Mouse (Mus musculus) kidney, embryonic 16.5 days (tissue): ENCODE measurements at regions not wholly inside any gene's neighbourhood (a gene's known extent, or its start where the extent isn't known, plus 50 kb on each side); places are given as distances from the start of the nearest gene placed in this dataset.

ENCODE experiments used
- ATAC-seq: fragments of 200-750 bp; cut with Nextera tagmentation; 2 replicates; pipeline ENCODE4 v1.8.0; 2017; ENCODE audit warnings: moderate TSS enrichment; ENCODE audit not compliant: low FRiP score, low TSS enrichment
- H3K27ac ChIP-seq: fragments of 300-500 bp; sonication (generic); 2 replicates; pipeline ENCODE4 v1.5.1; 2014; ENCODE audit warnings: low read length
- H3K27me3 ChIP-seq: fragments of 300-500 bp; sonication (generic); 2 replicates; pipeline ENCODE4 v1.6.1; 2014; ENCODE audit warnings: low read length, control low read depth, mixed read lengths; ENCODE audit not compliant: insufficient read depth
- H3K36me3 ChIP-seq: fragments of 300-500 bp; sonication (generic); 2 replicates; pipeline ENCODE4 v1.6.1; 2014; ENCODE audit warnings: low read length, control low read depth, mixed read lengths; ENCODE audit not compliant: insufficient read depth
- H3K4me1 ChIP-seq: fragments of 300-500 bp; sonication (generic); 2 replicates; pipeline ENCODE4 v1.6.1; 2014; ENCODE audit warnings: low read length, control low read depth, mixed read lengths; ENCODE audit not compliant: insufficient read depth
- H3K4me2 ChIP-seq: fragments of 300-500 bp; sonication (generic); replicated peaks from 2 replicates; pipeline ENCODE4 v1.6.1; 2014; ENCODE audit warnings: low read depth, low read length
- H3K4me3 ChIP-seq: fragments of 300-500 bp; sonication (generic); 2 replicates; pipeline ENCODE4 v1.5.1; 2014; ENCODE audit warnings: mild to moderate bottlenecking, low read length
- H3K9ac ChIP-seq: fragments of 300-500 bp; sonication (generic); replicated peaks from 2 replicates; pipeline ENCODE4 v1.6.1; 2014; ENCODE audit warnings: low read length
- H3K9me3 ChIP-seq: fragments of 300-500 bp; sonication (generic); 2 replicates; pipeline ENCODE4 v1.6.1; 2016; ENCODE audit warnings: low read length, control low read depth
- WGBS: fragments of 180-500 bp; shearing (Covaris S2); extraction: QIAGEN DNeasy Blood & Tissue Kit; methylation state at CpG from one replicate; pipeline ENCODE4 v1.1.7; 2014; 5-methylcytosine and 5-hydroxymethylcytosine counted together

DNA sequence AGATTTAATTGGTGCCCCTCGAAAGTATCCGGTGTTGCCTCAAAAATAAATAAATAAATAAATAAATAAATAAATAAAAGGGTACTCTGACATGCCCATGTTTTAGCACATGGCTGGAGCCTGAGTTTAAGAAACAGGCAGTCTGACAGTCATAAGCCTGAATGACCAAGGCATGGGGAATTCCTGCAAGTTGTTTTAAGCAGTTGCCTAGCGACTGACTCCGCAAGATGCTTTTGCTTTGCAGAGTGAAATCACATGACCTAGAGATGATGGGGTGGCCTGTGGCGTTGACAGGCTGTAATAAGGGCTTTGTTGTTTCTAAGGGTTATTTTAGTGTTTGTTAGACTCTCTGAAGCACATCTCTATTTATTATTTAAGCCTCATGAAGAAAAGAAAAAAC, 83.4 kb upstream of the Ankrd55 start:
- no peaks in the 10 kb centered on the region for H3K36me3 ChIP-seq
- ATAC-seq, result no peak
- 83% methylated on average over 5 of the region's 5 CpGs for WGBS
- no peak overlapping the region for H3K9ac ChIP-seq
- H3K4me1 ChIP-seq, result peaks cover 5% of the 10 kb centered on the region; the same call in 1 of the 2 replicates
- H3K4me2 ChIP-seq, result no peak overlapping the region
- no peaks in the 10 kb centered on the region for H3K9me3 ChIP-seq
- no peak overlapping the region for H3K27ac ChIP-seq
- H3K27me3 ChIP-seq, result no peaks in the 10 kb centered on the region
- no peak overlapping the region for H3K4me3 ChIP-seq

DNA sequence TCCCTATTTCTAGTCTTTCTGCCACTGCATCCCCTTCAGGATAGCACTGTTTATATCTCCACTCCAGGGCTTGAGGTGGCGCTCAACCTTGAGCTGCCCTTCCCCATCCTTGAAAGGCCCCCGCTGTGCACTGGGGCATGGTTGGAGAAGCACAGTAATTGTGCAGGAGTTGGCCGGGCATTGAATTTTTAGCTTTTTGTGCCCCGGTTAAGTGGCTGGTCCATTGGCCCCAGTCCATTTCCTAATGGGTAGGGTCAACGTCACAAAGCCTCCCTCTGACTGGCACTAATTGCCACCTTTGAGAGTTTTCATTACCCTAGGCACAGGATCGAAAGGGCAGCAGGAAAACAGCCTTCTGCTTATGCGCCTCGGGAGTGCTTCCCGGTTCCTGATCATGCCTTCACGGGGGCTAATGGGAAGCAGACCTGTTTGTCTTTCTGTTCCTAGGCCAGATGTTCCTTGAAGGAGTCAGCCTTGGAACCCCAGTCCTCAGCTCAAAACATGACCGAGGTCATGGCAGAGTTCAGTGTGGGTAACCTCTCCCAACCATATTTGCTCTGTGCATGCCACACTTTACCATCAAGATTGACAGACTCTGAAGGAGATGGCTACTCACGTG, 80.5 kb upstream of the Ankrd55 start:
- no peak overlapping the region for H3K4me2 ChIP-seq
- H3K4me3 ChIP-seq, result no peak overlapping the region
- peak overlapping the region; percentile 27; the same call in 1 of the 2 replicates for H3K27ac ChIP-seq
- no peaks in the 10 kb centered on the region for H3K9me3 ChIP-seq
- H3K27me3 ChIP-seq, result no peaks in the 10 kb centered on the region
- peak; percentile 78 for ATAC-seq
- H3K9ac ChIP-seq, result no peak overlapping the region
- H3K36me3 ChIP-seq, result no peaks in the 10 kb centered on the region
- peaks cover 5% of the 10 kb centered on the region; the same call in 1 of the 2 replicates for H3K4me1 ChIP-seq
- WGBS, result 59% methylated on average over 12 of the region's 12 CpGs

DNA sequence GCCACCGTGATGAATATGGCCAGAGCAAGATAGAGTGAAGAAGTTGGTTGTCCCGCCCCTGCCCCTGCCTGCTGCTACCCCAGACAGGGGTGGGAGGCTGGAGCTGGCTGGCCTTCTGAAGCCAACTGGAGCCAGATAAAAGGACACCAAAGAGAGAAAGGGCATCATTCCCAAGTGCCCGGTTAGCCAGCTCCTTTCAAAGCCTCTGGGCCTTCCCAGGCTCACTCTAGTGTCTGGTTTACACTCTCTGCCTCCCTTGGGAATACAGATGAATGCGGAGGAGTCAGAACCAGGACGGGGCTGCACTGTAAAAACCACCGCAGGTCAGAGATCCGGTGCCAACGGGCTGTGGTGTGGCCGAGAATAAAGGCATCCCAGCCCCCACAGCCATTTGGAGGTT, 76.4 kb upstream of the Ankrd55 start:
- 51% methylated on average over 9 of the region's 9 CpGs for WGBS
- no peaks in the 10 kb centered on the region for H3K9me3 ChIP-seq
- H3K27me3 ChIP-seq, result no peaks in the 10 kb centered on the region
- H3K4me3 ChIP-seq, result no peak overlapping the region
- H3K4me2 ChIP-seq, result no peak overlapping the region
- H3K9ac ChIP-seq, result no peak overlapping the region
- H3K36me3 ChIP-seq, result no peaks in the 10 kb centered on the region
- no peak for ATAC-seq
- H3K27ac ChIP-seq, result no peak overlapping the region
- peaks cover 5% of the 10 kb centered on the region; the same call in 1 of the 2 replicates for H3K4me1 ChIP-seq

DNA sequence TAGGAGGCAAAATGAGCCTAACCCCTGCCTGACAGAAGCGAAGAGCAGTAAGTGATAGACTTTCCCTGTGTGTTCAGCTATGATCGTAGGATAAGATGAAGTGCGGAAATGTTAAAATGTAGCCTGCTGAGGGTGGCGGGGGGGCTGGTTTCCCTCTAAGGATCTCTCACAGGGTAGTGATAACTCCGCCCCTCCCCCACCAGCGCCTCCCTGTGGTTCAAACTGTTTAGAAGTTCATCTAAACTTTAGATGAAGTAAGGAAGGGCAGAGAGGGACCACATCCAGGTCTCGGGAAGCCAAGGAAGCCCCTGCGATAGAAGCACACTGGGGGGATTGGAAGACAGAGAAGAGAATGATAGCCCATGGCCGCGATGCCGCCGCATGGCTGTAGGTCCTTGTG, 75.9 kb upstream of the Ankrd55 start:
- no peaks in the 10 kb centered on the region for H3K36me3 ChIP-seq
- H3K9me3 ChIP-seq, result no peaks in the 10 kb centered on the region
- peaks cover 3% of the 10 kb centered on the region; the same call in 1 of the 2 replicates for H3K4me1 ChIP-seq
- no peak overlapping the region for H3K9ac ChIP-seq
- no peak overlapping the region for H3K4me2 ChIP-seq
- no peaks in the 10 kb centered on the region for H3K27me3 ChIP-seq
- WGBS, result 84% methylated on average over 12 of the region's 12 CpGs
- H3K4me3 ChIP-seq, result no peak overlapping the region
- H3K27ac ChIP-seq, result no peak overlapping the region
- no peak for ATAC-seq

DNA sequence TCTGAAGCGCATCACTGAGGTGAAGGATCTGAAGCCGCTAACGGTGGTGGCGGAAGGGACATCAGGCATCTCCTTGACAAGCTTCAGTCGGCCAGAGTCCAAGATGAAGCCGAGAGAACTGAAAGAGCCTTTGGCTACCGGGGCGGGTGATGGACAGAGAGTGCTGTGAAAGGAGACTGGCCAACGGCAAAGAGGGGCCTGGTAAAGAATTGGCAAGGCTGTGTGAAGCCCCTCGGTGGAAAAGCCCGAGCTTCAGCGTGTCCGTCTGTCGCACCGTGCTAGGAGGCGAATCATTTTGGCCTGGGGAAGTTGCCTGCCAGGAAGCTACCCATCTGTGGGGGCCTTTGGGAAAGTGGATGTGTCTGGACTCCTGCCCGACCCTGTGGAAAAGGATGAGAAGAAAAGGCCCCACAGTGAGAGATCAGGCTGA, 74.6 kb upstream of the Ankrd55 start:
- Histone ChIP-seq H3K9me3 (no peaks in the 10 kb centered on the region), H3K9ac (no peak overlapping the region), H3K4me1 (0 out of 2 replicates have a peak, but pooled peaks cover 3% of the 10 kb centered on the region), H3K4me2 (no peak overlapping the region), H3K27ac (no peak overlapping the region), H3K36me3 (no peaks in the 10 kb centered on the region), H3K4me3 (no peak overlapping the region), H3K27me3 (no peaks in the 10 kb centered on the region)
- 80% methylated on average over 17 of the region's 17 CpGs for WGBS
- ATAC-seq, result no peak

DNA sequence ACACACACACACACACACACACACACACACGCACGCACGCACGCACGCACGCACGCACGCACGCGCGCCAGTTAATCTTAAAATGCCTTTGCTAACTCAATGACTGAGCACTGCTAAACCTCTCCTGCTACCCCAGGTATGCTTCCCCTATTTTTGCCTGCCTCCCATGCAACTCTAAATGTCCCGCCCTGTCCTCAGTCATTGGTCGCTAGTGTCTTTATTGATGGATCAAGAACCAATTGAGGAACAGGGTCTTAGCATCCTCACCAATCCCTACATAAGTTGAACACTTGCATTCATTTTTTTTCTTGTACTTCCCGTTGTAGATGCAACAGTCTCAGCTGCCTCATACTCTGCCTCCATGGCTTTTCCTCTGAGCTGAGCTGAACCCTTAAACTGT, 72.2 kb upstream of the Ankrd55 start:
- WGBS, result 84% methylated on average over 14 of the region's 14 CpGs
- no peak overlapping the region for H3K27ac ChIP-seq

DNA sequence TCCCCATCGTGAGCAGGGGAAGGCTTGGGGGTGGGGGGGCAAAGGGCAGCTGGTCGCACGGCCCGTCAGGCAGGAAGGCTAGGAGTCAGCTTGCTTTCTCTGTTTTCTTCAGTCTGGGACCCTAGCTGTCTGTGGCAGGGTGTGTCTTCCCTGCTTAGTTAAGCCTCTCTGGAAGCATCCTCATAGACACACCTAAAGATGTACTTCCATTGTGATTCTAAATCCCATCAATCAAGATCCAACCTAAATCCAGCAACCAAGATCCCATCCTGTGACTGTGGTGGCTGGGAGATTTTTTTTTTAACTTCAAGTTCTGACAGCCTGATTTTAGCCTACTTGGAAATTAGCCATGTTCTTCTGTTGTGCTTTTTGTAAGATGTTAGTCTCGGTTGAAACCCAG, 69.9 kb upstream of the Ankrd55 start:
- 0 out of 2 replicates have a peak, but pooled peaks cover 3% of the 10 kb centered on the region for H3K4me1 ChIP-seq
- no peak overlapping the region for H3K4me3 ChIP-seq
- H3K4me2 ChIP-seq, result no peak overlapping the region
- H3K27me3 ChIP-seq, result no peaks in the 10 kb centered on the region
- WGBS, result 28% methylated on average over 5 of the region's 5 CpGs
- no peaks in the 10 kb centered on the region for H3K9me3 ChIP-seq
- H3K9ac ChIP-seq, result no peak overlapping the region
- no peaks in the 10 kb centered on the region for H3K36me3 ChIP-seq
- no peak overlapping the region for H3K27ac ChIP-seq
- no peak for ATAC-seq

More for the DNA sequence above, 72.2 kb upstream of the Ankrd55 start:
- no peak overlapping the region for H3K9ac ChIP-seq
- no peak overlapping the region for H3K4me2 ChIP-seq
- H3K27me3 ChIP-seq, result no peaks in the 10 kb centered on the region
- H3K4me3 ChIP-seq, result no peak overlapping the region
- 0 out of 2 replicates have a peak, but pooled peaks cover 3% of the 10 kb centered on the region for H3K4me1 ChIP-seq
- H3K36me3 ChIP-seq, result no peaks in the 10 kb centered on the region
- no peak for ATAC-seq
- no peaks in the 10 kb centered on the region for H3K9me3 ChIP-seq

DNA sequence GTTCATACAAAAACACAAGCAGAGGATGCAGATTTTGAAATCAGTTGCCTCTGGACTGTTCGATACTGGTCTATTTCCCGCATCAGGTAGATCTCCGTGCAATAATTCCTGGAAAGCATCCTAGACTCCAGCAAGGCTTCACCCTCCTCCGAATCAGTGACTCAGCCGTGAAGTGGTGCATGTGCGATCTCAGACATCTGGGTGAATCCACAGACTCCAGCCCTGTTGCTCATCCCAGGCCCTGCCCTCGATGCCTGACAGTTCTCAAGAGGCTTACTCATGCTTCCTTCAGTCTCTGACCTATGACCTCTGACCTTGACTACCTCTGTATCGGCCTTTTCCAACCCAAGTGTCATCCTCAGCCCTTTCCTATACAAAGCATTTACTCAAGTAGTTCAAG, 68.1 kb upstream of the Ankrd55 start:
- ATAC-seq, result no peak
- H3K27ac ChIP-seq, result no peak overlapping the region
- no peaks in the 10 kb centered on the region for H3K27me3 ChIP-seq
- H3K9ac ChIP-seq, result no peak overlapping the region
- no peaks in the 10 kb centered on the region for H3K36me3 ChIP-seq
- 0 out of 2 replicates have a peak, but pooled peaks cover 3% of the 10 kb centered on the region for H3K4me1 ChIP-seq
- H3K4me3 ChIP-seq, result no peak overlapping the region
- H3K9me3 ChIP-seq, result no peaks in the 10 kb centered on the region
- 86% methylated on average over 8 of the region's 8 CpGs for WGBS
- H3K4me2 ChIP-seq, result no peak overlapping the region

DNA sequence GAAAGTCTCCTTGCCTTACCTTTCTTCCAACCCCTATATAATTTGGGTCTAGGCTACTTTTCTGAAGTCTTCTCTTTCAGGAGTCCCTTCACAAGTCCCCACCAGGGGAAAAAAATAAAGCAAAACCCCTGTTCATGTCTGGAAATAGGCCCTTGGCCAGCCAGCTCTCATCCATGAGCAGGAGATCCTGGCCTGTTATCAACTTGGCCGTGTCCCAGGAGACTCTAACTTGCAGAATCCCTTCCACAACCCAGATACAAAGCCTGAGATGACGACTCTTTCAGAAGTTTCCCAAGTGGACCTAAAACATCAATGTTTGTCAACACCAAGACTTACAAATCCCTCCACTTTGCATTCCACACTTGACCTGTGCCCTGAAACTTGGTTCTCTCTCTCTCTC, 64.6 kb upstream of the Ankrd55 start:
- H3K9ac ChIP-seq, result no peak overlapping the region
- H3K4me2 ChIP-seq, result no peak overlapping the region
- WGBS, result 86% methylated on average over 2 of the region's 2 CpGs
- no peak for ATAC-seq
- no peaks in the 10 kb centered on the region for H3K9me3 ChIP-seq
- H3K4me1 ChIP-seq, result 0 out of 2 replicates have a peak, but pooled peaks cover under 1% of the 10 kb centered on the region
- no peak overlapping the region for H3K4me3 ChIP-seq
- no peaks in the 10 kb centered on the region for H3K36me3 ChIP-seq
- H3K27me3 ChIP-seq, result no peaks in the 10 kb centered on the region
- no peak overlapping the region for H3K27ac ChIP-seq

DNA sequence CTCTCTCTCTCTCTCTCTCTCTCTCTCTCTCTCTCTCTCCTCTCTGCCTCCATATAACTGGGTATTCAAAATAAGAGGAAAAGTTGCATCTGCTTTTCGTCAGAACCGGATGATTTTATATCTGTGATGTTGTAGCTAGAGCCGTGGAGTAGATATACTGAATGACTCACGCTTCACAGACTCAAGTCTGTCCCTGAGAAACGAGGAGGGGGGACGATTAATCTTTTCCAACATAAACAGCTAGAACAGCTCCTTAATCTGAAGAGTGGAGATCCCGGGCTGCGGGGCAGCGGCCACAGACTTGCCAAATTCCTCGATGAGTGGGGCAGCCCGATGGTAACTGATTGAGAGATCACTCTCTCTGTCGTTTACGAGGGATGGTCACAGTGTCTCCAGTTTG, 60.5 kb upstream of the Ankrd55 start:
- ATAC-seq, result peak; percentile 23; the same call in 1 of the 2 replicates
- Histone ChIP-seq H3K4me3 (no peak overlapping the region), H3K4me2 (no peak overlapping the region), H3K4me1 (no peaks in the 10 kb centered on the region), H3K36me3 (no peaks in the 10 kb centered on the region), H3K27me3 (no peaks in the 10 kb centered on the region), H3K9me3 (no peaks in the 10 kb centered on the region), H3K9ac (no peak overlapping the region), H3K27ac (no peak overlapping the region)
- WGBS, result 29% methylated on average over 13 of the region's 13 CpGs
